Mouse (Mus musculus): ENCODE data around the gene Mki67.

- TF ChIP-seq EP300 (IDR thresholded peaks at IDR 0.05; ENCODE audit: low read depth) (no peak), CTCF (IDR thresholded peaks at IDR 0.05; ENCODE audit: low read depth) (no peak)
These were observed 49.8 kb downstream of the Mki67 start for GRCm38 (mm10) chr7:135666314-135666713.

Data from liver, embryonic 14.5 days (tissue).